Mouse (Mus musculus) stomach, embryonic 15.5 days (tissue): ENCODE data around the gene Atp5h. TPM values are rescaled to one million over a fixed set of nuclear protein-coding genes. Genes with fewer than 3 reads are reported as not detected.
A peak's percentile ranks its signal among the peaks of the same experiment; 100 is the strongest.
"Not testable (repeated sequence)": the region's sequence is repeated elsewhere in the genome, so short reads cannot be mapped to it uniquely, and the experiment has no call there.

Experiments used
- ATAC-seq: fragments of 200-750 bp; cut with Nextera tagmentation; 2 replicates; pipeline ENCODE4 v1.8.0; 2017; ENCODE audit warnings: low read depth, moderate number of reproducible peaks, moderate TSS enrichment; ENCODE audit not compliant: insufficient read depth, low FRiP score
- H3K27ac ChIP-seq: fragments of 300-500 bp; sonication (generic); 2 replicates; pipeline ENCODE4 v1.5.1; 2015; ENCODE audit warnings: mild to moderate bottlenecking, inconsistent platforms
- H3K27me3 ChIP-seq: fragments of 300-500 bp; sonication (generic); replicated peaks from 2 replicates; pipeline ENCODE4 v1.6.1; 2015; ENCODE audit warnings: inconsistent platforms
- H3K36me3 ChIP-seq: fragments of 300-500 bp; sonication (generic); 2 replicates; pipeline ENCODE4 v1.6.1; 2015; ENCODE audit warnings: inconsistent platforms
- H3K4me1 ChIP-seq: fragments of 300-500 bp; sonication (generic); 2 replicates; pipeline ENCODE4 v1.6.1; 2015; ENCODE audit warnings: inconsistent platforms
- H3K4me2 ChIP-seq: fragments of 300-500 bp; sonication (generic); 2 replicates; pipeline ENCODE4 v1.6.1; 2015; ENCODE audit warnings: mild to moderate bottlenecking, inconsistent platforms
- H3K4me3 ChIP-seq: fragments of 300-500 bp; sonication (generic); replicated peaks from 2 replicates; pipeline ENCODE4 v1.5.1; 2015; ENCODE audit warnings: inconsistent platforms
- H3K9ac ChIP-seq: fragments of 300-500 bp; sonication (generic); 2 replicates; pipeline ENCODE4 v1.6.1; 2015; ENCODE audit warnings: inconsistent platforms
- H3K9me3 ChIP-seq: fragments of 300-500 bp; sonication (generic); 2 replicates; pipeline ENCODE4 v1.6.1; 2016; ENCODE audit warnings: inconsistent platforms
- WGBS: fragments of 180-500 bp; shearing (Covaris S2); methylation state at CpG from one replicate; pipeline ENCODE4 v1.1.7; 2015; 5-methylcytosine and 5-hydroxymethylcytosine counted together
- polyA plus RNA-seq: library from polyadenylated mRNA; unstranded; fragments of >200 nt; fragmentation: Nextera tagmentation; extraction: Ambion mirVana; gene quantifications from 2 replicates; pipeline ENCODE4 v1.2.1, GENCODE M21; 2015

Atp5h gene
- polyA plus RNA-seq, 1 experiment from 2014 or later, result 824 TPM

DNA sequence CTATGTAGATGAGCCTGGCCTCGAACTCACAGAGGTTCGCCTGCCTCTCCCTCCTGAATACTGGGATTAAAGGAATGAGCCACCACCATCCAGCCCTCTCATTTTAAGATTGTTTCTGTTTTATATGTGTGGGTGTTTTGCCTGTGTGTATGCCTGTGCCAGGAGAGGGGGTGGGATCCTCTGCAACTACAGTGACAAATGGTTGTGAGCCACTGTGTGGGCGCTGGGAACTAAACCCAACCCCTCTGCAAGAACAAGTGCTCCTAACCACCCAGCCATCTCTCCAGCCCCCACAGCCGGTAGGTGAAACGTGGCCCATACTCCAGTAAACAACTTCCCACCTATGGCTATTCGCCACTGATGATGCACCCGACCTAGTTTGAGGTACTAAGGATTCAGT, 28.4 kb downstream of the Atp5h start:
- Histone ChIP-seq H3K4me1 (no peaks in the 10 kb centered on the region), H3K4me2 (no peak overlapping the region), H3K9me3 (no peaks in the 10 kb centered on the region), H3K4me3 (no peak overlapping the region), H3K36me3 (peaks cover 11% of the 10 kb centered on the region), H3K27ac (no peak overlapping the region), H3K27me3 (no peaks in the 10 kb centered on the region), H3K9ac (no peak overlapping the region)
- 92% methylated on average over 7 of the region's 7 CpGs for WGBS
- ATAC-seq, result no peak

DNA sequence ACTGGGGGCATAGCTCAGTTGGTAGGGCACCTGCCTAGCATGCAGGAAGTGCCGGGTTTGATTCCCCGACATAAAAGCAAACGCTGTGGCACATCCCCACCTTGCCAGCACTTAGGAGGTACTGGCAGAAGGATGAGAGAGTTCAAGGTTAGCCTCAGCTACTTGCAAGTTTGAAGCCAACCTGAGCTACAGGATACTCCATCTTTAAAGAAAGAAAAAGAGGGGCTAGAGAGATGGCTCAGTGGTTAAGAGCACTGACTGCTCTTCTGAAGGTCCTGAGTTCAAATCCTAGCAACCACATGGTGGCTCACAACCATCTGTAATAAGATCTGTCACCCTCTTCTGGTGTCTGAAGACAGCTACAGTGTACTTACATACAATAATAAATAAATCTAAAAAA, 32.9 kb downstream of the Atp5h start:
- not testable (repeated sequence) for H3K27me3 ChIP-seq, H3K4me3 ChIP-seq, H3K9me3 ChIP-seq, H3K9ac ChIP-seq, H3K36me3 ChIP-seq, H3K27ac ChIP-seq, ATAC-seq, H3K4me2 ChIP-seq
- peaks cover 23% of the 10 kb centered on the region for H3K4me1 ChIP-seq
- 89% methylated on average over 3 of the region's 3 CpGs for WGBS

DNA sequence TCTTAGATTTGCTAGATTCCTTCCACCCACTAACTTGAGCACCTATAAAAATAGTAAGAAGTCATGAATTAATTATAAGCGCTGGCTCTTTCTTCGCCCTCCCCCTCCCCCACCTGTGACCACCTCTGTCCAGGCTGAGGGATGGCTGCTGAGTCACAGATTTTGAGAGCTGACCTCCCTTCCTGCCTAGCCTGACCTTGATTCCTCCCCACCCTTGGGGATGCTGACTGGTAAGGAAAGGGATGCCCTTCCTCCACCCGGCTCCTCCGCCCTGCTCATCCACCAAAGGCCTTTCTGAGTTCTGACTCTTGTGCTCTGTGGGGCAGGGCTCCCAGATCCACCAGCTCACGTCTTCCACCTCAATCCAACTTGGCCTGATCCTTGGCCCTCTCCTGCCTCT, 35.2 kb downstream of the Atp5h start:
- H3K9me3 ChIP-seq, result no peaks in the 10 kb centered on the region
- no peak for ATAC-seq
- no peak overlapping the region for H3K9ac ChIP-seq
- H3K4me3 ChIP-seq, result no peak overlapping the region
- H3K4me1 ChIP-seq, result peaks cover 27% of the 10 kb centered on the region
- H3K36me3 ChIP-seq, result no peaks in the 10 kb centered on the region
- no peaks in the 10 kb centered on the region for H3K27me3 ChIP-seq
- WGBS, result 80% methylated on average over 5 of the region's 5 CpGs
- H3K27ac ChIP-seq, result no peak overlapping the region
- 0 out of 2 replicates have a peak overlapping the region, but pooled peaks have one; percentile 78 for H3K4me2 ChIP-seq

DNA sequence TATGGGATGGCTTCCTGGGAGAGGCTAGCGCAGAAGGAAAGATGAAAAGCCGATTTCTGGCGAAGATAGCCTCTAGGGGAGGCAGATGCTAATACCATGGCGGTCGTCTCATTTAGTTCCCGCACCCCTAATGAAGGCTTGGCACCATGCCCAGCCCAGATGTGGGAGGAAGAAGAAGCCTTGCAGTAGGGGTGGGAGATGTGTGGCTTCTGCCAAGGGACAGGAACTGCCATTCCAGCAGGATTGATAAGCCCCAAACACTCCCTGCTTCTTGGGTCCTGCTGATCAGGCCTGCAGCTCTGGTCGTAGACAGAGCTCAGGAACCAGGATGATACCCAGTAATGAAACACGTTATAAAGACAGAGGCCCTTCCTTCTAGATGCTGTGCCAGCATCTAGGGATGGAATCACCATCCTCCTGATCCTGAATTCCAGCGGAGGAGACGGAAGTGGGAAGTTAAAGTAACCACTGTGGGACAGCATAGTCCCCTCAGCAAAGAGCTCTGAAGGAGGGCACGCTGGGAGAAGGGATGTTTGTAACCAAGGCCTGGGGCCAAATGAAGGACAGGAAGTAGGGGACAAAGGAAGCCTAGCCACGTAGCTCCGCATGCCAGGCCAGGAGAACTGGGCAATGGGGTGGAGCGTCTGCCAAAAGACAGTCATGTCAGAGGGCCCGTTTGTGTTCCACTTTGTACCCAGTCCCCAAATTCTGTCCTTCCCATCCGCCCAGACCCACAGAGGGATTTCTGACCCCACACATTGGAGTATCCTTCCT, 35.9 kb downstream of the Atp5h start:
- Histone ChIP-seq H3K27ac (peak overlapping the region; percentile 48), H3K9me3 (no peaks in the 10 kb centered on the region), H3K4me1 (peaks cover 27% of the 10 kb centered on the region), H3K4me2 (peak overlapping the region; percentile 78), H3K4me3 (peak overlapping the region; percentile 74; the same call in 1 of the 2 replicates), H3K27me3 (no peaks in the 10 kb centered on the region), H3K36me3 (no peaks in the 10 kb centered on the region), H3K9ac (no peak overlapping the region)
- 53% methylated on average over 16 of the region's 16 CpGs for WGBS
- no peak for ATAC-seq

DNA sequence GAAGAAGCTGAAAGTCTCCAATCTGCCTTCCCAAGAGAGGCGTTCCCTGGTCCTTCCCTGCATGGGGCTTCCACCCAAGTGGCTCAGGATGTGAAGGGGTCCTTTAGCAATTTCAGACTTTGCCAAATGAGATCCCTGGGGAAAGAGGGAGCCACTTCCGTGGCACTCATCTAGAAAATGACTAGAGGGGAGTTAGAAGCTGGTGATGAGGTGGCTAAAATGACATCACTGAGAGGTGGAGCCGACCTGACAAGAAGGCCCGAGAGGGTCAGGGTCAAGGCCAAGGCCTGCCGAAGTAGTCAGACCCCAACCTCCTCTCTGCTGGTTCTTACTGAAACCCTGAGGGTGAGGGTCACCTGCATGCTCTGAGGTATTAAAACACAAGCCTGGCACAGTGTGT, 36.9 kb downstream of the Atp5h start:
- 26% methylated on average over 5 of the region's 5 CpGs for WGBS
- Histone ChIP-seq H3K27me3 (no peaks in the 10 kb centered on the region), H3K9me3 (no peaks in the 10 kb centered on the region)

DNA sequence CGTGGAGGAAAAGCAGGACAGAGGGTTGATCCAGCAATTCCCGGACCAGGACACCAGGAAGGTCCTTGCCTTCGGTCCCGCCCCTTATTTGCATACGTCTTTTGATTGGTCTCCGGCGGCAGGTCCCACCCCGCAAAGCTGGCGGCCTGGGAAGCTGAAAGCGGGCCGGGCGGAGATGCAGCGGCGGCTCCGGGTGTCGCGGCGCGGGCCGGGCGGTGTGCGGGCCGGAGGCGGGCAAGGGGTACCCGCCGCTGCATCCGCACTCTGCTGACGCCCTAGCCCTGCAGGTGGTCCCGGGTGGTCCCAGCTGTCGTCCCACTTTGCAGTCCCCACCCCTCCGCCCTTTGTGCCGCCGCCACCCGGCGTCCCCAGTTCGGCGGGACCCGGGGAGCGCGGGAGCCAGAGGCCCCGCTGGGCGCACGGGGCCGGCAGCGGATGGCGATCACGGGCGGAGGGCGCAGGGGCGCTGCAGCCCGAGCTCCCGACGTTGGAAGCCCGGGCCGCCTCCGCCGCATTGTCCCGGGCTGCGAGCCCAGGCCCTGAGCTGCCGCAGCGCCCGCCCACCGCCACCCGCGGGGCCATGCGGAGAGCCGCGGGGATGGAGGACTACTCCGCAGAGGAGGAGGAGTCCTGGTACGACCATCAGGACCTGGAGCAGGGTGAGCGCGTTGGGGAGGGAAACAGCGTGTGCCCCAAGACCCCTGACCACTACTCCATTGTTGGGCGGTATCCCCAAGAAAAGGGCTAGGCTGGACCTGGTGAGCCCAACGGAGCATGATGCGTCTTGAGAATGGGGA, 37.8 kb downstream of the Atp5h start, which contains the start of gene Cdr2l:
Gene Cdr2l (plus strand): TSS at position 174 of the 797 bp plus-strand sequence.
- no peaks in the 10 kb centered on the region for H3K9me3 ChIP-seq
- H3K4me2 ChIP-seq, result peak within 1 kb of the TSS; percentile 78
- no peaks in the 10 kb centered on the region for H3K27me3 ChIP-seq
- WGBS, result under 1% methylated on average over 74 of the region's 76 CpGs
- peaks cover 27% of the 10 kb centered on the region for H3K4me1 ChIP-seq
- H3K36me3 ChIP-seq, result no peaks in the 10 kb centered on the region
- peak within 1 kb of the TSS; percentile 84 for H3K27ac ChIP-seq
- H3K9ac ChIP-seq, result peak within 1 kb of the TSS; percentile 76
- peak within 1 kb of the TSS; percentile 74 for H3K4me3 ChIP-seq
- ATAC-seq, result peak; percentile 89

More for the DNA sequence above, 36.9 kb downstream of the Atp5h start:
- H3K27ac ChIP-seq, result no peak overlapping the region
- 0 out of 2 replicates have a peak overlapping the region, but pooled peaks have one; percentile 76 for H3K9ac ChIP-seq
- H3K4me2 ChIP-seq, result peak overlapping the region; percentile 78
- H3K36me3 ChIP-seq, result no peaks in the 10 kb centered on the region
- peak overlapping the region; percentile 74 for H3K4me3 ChIP-seq
- no peak for ATAC-seq
- H3K4me1 ChIP-seq, result peaks cover 27% of the 10 kb centered on the region

DNA sequence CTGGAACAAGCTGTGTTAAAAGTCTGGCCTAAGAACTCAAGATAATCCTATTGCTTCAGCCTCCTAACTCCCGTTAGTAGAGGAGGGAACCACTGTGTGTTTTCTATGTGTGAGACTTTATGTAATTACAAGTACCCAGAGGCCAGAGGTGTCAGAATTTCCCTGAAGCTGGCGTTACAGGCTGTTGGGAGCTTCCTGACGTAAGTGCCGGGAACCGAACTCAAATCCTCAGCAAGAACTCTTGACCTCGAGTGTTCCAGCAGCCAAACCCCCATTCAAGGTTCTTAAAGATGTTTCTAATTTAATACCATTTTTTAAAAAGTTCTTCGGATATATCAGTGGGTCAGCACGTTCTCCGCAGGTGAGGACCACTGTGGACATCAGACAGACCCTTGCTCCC, 38.5 kb downstream of the Atp5h start:
- H3K4me1 ChIP-seq, result peaks cover 27% of the 10 kb centered on the region
- H3K36me3 ChIP-seq, result no peaks in the 10 kb centered on the region
- H3K27me3 ChIP-seq, result no peaks in the 10 kb centered on the region
- WGBS, result 13% methylated on average over 9 of the region's 9 CpGs
- H3K27ac ChIP-seq, result peak overlapping the region; percentile 59
- no peak overlapping the region for H3K9ac ChIP-seq
- peak overlapping the region; percentile 78 for H3K4me2 ChIP-seq
- H3K9me3 ChIP-seq, result no peaks in the 10 kb centered on the region
- peak overlapping the region; percentile 74 for H3K4me3 ChIP-seq
- no peak for ATAC-seq

DNA sequence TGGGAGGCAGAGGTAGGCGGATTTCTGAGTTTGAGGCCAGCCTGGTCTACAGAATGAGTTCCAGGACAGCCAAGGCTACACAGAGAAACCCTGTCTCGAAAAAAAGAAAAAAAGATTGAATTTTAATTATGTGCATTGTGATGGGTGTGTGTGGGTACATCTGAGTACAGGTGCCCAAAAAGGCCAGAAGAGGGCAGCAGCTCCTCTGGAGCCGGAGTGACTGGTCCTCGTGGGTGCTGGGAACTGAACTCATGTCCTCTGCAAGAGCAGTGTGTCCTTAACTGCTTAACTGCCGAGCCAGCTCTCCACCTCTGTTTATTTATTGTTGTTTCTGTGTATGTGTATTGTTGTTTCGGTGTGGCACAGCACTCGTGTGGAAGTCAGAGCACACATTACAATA, 41.9 kb downstream of the Atp5h start:
- no peak for ATAC-seq
- Histone ChIP-seq H3K27ac (no peak overlapping the region), H3K4me2 (no peak overlapping the region), H3K27me3 (peaks cover 10% of the 10 kb centered on the region), H3K9ac (no peak overlapping the region), H3K36me3 (no peaks in the 10 kb centered on the region), H3K4me3 (no peak overlapping the region), H3K9me3 (no peaks in the 10 kb centered on the region), H3K4me1 (peaks cover 23% of the 10 kb centered on the region)
- WGBS, result 84% methylated on average over 7 of the region's 7 CpGs

DNA sequence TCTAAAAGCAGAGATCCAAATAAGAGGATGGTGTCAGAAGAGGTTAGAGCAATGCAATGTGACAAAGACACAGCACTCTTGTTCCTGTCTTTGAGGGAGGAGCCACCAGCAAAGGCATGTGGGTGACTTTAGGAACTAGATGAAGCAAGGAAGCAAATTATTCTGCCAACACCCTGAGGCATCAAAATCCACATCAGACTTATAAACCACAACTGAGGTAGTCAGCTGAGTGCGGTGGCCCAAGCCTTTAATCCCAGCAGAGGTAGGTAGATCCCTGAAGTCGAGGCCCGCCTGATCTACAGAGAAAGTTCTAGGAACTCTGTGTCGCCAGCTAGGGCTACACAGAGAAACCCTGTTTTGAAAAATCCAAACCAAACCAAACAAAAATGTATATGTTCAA, 42.5 kb downstream of the Atp5h start:
- Histone ChIP-seq H3K36me3 (no peaks in the 10 kb centered on the region), H3K9me3 (no peaks in the 10 kb centered on the region), H3K4me3 (no peak overlapping the region), H3K27me3 (peaks cover 10% of the 10 kb centered on the region), H3K4me2 (no peak overlapping the region), H3K9ac (no peak overlapping the region), H3K27ac (no peak overlapping the region), H3K4me1 (peaks cover 17% of the 10 kb centered on the region)
- WGBS, result 88% methylated on average over 4 of the region's 4 CpGs
- ATAC-seq, result no peak

DNA sequence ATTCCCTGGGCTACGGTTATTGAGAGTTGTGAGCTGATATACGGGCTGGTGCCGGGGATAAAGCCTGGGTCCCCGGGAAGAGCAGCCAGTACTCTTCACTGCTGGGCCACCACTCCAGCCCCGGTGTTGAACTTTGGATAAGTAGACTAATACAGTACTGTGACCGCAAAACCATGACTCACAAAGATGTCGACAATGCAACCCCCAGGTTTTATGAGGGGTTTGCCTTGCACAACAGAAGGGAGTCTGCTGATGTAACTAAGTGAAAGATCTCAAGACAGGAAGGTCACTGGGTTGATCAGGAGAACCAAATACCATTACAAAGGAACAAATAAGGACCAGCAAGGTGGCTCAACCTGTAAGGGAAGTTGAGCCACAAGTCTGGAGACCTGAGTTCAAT, 43.0 kb downstream of the Atp5h start:
- ATAC-seq, result no peak
- peaks cover 10% of the 10 kb centered on the region for H3K27me3 ChIP-seq
- H3K4me3 ChIP-seq, result no peak overlapping the region
- no peaks in the 10 kb centered on the region for H3K36me3 ChIP-seq
- WGBS, result 63% methylated on average over 7 of the region's 7 CpGs
- no peak overlapping the region for H3K9ac ChIP-seq
- H3K4me1 ChIP-seq, result peaks cover 16% of the 10 kb centered on the region
- H3K9me3 ChIP-seq, result no peaks in the 10 kb centered on the region
- no peak overlapping the region for H3K4me2 ChIP-seq
- H3K27ac ChIP-seq, result no peak overlapping the region

DNA sequence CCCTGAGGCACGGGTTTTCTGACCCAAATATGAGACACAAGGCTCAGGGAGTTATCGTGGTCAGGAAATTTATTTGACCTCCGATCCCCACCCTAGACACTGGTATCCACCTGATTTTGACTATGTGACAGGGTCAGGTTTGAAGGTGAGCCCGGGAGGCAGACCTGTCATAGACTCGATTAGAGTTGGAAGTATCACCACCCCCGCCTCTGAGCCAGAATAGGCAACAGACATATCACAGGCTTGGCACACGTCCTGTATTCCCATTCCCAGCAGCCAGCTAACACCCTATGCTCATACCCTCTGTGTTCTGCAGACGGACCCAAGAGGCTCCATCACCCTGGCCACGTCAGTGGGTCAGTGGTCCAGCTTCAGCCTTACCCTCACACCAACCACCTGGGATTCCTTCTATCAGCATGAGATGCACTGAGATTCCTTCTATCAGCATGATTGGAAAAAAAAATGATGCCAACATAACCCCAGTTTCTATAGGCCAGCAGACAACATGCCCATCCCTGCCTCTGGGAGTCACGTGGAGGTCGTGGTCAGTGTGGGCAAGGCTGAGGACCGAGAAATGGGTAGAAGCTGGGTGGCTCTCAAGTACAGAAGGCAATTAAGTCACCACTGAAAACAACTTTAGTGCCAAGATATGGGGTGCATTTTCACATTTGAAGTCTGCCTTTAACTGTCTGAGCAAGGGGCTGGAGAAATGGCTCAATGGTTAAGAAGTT, 44.9 kb downstream of the Atp5h start:
- no peak overlapping the region for H3K4me3 ChIP-seq
- WGBS, result 58% methylated on average over 12 of the region's 12 CpGs
- H3K9me3 ChIP-seq, result no peaks in the 10 kb centered on the region
- H3K9ac ChIP-seq, result no peak overlapping the region
- H3K27ac ChIP-seq, result no peak overlapping the region
- H3K4me2 ChIP-seq, result peak overlapping the region; percentile 83
- ATAC-seq, result no peak
- peaks cover 12% of the 10 kb centered on the region for H3K4me1 ChIP-seq
- H3K36me3 ChIP-seq, result no peaks in the 10 kb centered on the region
- peaks cover 10% of the 10 kb centered on the region for H3K27me3 ChIP-seq
